Mouse (Mus musculus): ENCODE measurements around the gene Sorcs1.

DNA sequence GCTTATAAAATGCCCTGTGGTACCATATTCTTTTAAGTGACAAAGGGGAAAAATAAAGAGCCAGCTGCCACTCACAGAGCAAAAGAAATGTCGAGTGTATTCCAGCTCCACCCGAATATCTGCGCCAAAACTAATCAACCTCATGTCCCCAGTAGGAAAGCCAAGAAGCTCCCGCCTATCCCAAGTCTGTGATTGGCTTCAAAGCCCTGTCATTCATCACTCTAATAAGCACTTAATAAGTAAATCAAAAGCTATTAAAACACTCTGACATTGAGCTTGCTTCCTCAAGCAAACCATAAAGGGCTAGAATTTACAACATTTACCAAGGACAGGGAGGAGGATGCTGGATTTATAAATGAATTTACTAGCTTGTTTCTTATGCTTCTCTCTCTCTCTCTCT lies 237.3 kb downstream of the Sorcs1 start:
- TF ChIP-seq USF1 (IDR thresholded peaks at IDR 0.05; ENCODE audit: low read depth) (no peak), POLR2A (IDR thresholded peaks at IDR 0.05; ENCODE audit: insufficient read length, low read depth) (no peak), TCF12 (IDR thresholded peaks at IDR 0.05; ENCODE audit: insufficient read depth, poor library complexity, severe bottlenecking) (no peak), MYOD1 (IDR thresholded peaks at IDR 0.05; ENCODE audit: control insufficient read depth in 1 of 3, insufficient read length in 2 of 3, low read depth in 2 of 3) (no peak), POLR2AphosphoS2 (IDR thresholded peaks at IDR 0.05; ENCODE audit: insufficient read length, low read depth) (no peak), MAX (IDR thresholded peaks at IDR 0.05; ENCODE audit: low read depth) (no peak), MYOG (IDR thresholded peaks at IDR 0.05; ENCODE audit: control insufficient read depth in 1 of 3, insufficient read depth in 1 of 3, insufficient read length in 2 of 3, low read depth in 2 of 3) (no peak), REST (IDR thresholded peaks at IDR 0.05; ENCODE audit: insufficient read depth, insufficient read length) (no peak)

All from myocyte (in vitro differentiated cells).